Mouse (Mus musculus) embryonic facial prominence, embryonic 12.5 days (tissue): ENCODE measurements around the gene Olfr307. TPM values are rescaled to one million over a fixed set of nuclear protein-coding genes. Genes with fewer than 3 reads are reported as not detected.
"Not testable (repeated sequence)": the region's sequence is repeated elsewhere in the genome, so short reads cannot be mapped to it uniquely, and the experiment has no call there.

Source experiments
- ATAC-seq: fragments of 200-750 bp; cut with Nextera tagmentation; 2 replicates; pipeline ENCODE4 v1.8.0; 2017; ENCODE audit not compliant: insufficient number of reproducible peaks, insufficient read depth, low FRiP score, low TSS enrichment
- H3K27ac ChIP-seq: fragments of 300-500 bp; sonication (generic); 2 replicates; pipeline ENCODE4 v1.5.1; 2016; ENCODE audit warnings: mild to moderate bottlenecking
- H3K27me3 ChIP-seq: fragments of 300-500 bp; sonication (generic); 2 replicates; pipeline ENCODE4 v1.6.1; 2016; ENCODE audit warnings: mild to moderate bottlenecking, moderate library complexity
- H3K36me3 ChIP-seq: fragments of 300-500 bp; sonication (generic); 2 replicates; pipeline ENCODE4 v1.6.1; 2016; ENCODE audit warnings: mild to moderate bottlenecking
- H3K4me1 ChIP-seq: fragments of 300-500 bp; sonication (generic); 2 replicates; pipeline ENCODE4 v1.6.1; 2016
- H3K4me2 ChIP-seq: fragments of 300-500 bp; sonication (generic); replicated peaks from 2 replicates; pipeline ENCODE4 v1.6.1; 2016; ENCODE audit warnings: mild to moderate bottlenecking, moderate library complexity
- H3K4me3 ChIP-seq: fragments of 300-500 bp; sonication (generic); 2 replicates; pipeline ENCODE4 v1.5.1; 2016; ENCODE audit warnings: mild to moderate bottlenecking
- H3K9ac ChIP-seq: fragments of 300-500 bp; sonication (generic); 2 replicates; pipeline ENCODE4 v1.6.1; 2016; ENCODE audit warnings: mild to moderate bottlenecking, moderate library complexity
- H3K9me3 ChIP-seq: fragments of 300-500 bp; sonication (generic); 2 replicates; pipeline ENCODE4 v1.6.1; 2016; ENCODE audit warnings: mild to moderate bottlenecking, moderate library complexity
- WGBS: fragments of 180-500 bp; shearing (Covaris S2); methylation state at CpG from one replicate; pipeline ENCODE4 v1.1.7; 2016; 5-methylcytosine and 5-hydroxymethylcytosine counted together
- polyA plus RNA-seq: library from polyadenylated mRNA; unstranded; fragments of >200 nt; fragmentation: Nextera tagmentation; extraction: Ambion mirVana; gene quantifications from 2 replicates; pipeline ENCODE4 v1.2.1, GENCODE M21; 2016

Gene Olfr307
- polyA plus RNA-seq = not detected in 2 replicates

DNA sequence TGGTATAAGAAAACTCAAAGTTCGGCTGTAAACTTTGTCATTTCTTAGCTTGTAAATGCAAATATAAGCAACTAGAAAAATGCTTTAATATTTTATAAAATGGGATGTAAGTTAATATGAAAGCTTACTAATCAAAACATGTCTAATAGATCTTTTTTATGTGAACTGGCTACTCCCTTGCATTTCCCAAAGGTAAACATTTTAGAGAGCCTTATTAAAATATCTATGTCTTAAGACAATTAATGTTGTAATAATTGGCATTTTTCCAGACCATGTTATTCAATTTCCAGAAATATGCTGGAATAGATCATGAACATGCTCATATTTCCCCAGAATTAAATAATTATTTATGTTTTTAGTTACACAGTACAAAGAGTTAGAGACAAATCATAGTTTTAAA is at the start of gene Olfr307:
Olfr307 (minus strand) TSS at position 101 of the 400 bp plus-strand sequence.
- H3K27me3 ChIP-seq = no peaks in the 10 kb centered on the region
- no peak within 1 kb of the TSS for H3K4me2 ChIP-seq
- H3K9me3 ChIP-seq = no peaks in the 10 kb centered on the region
- no peak within 1 kb of the TSS for H3K27ac ChIP-seq
- WGBS = 75% methylated on average over 1 of the region's 1 CpGs
- ATAC-seq = no peak
- H3K4me3 ChIP-seq = no peak within 1 kb of the TSS
- no peaks in the 10 kb centered on the region for H3K4me1 ChIP-seq
- H3K9ac ChIP-seq = no peak within 1 kb of the TSS
- no peaks in the 10 kb centered on the region for H3K36me3 ChIP-seq

DNA sequence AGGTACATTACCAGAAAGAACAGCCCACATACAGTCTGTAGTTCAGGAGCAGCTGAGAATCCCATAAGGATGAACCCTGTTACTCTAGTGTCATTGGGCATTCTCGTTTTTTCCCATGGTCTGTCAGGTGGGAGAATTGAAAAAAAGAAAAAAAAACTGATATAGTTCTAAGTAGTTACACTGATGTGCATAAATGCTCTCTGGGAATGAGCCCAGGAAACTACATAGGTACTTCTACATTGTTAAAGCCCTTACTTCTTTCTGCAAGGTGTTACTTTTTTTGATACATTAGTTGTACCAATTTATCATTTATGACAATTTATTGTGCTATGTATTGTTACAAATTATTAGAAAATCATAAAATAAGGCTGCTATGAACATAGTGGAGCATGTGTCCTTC is 49.2 kb upstream of the Olfr307 start, which contains the start of gene Olfr304:
Olfr304 (minus strand) TSS at position 101 of the 400 bp plus-strand sequence.
- Histone ChIP-seq H3K4me1 (no peaks in the 10 kb centered on the region), H3K27ac (no peak within 1 kb of the TSS), H3K9ac (no peak within 1 kb of the TSS), H3K4me2 (no peak within 1 kb of the TSS), H3K9me3 (no peaks in the 10 kb centered on the region), H3K4me3 (no peak within 1 kb of the TSS), H3K27me3 (no peaks in the 10 kb centered on the region), H3K36me3 (no peaks in the 10 kb centered on the region)
- 69% methylated on average over 1 of the region's 1 CpGs for WGBS
- no peak for ATAC-seq

DNA sequence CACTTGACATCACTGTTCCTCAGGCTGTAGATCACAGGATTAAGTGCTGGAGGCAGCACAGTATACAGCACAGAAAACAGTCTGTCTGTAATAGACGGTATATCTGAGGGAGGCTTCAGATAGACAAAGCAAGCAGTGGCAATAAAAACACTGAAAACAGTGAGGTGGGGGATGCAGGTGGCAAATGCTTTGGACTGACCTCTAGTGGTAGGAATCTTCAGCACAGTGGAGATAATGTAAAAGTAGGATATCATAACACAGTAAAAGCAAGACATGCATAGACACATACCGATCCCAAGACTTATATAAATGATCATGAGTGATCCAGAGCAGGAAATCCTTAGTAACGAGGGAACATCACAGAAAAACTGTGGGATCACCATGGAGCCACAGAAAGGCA is 48.4 kb upstream of the Olfr307 start:
- ATAC-seq = no peak
- Histone ChIP-seq H3K4me2 (no peak overlapping the region), H3K27ac (no peak overlapping the region), H3K9ac (no peak overlapping the region), H3K9me3 (no peaks in the 10 kb centered on the region), H3K4me1 (no peaks in the 10 kb centered on the region), H3K27me3 (no peaks in the 10 kb centered on the region), H3K4me3 (no peak overlapping the region), H3K36me3 (no peaks in the 10 kb centered on the region)
- 73% methylated on average over 3 of the region's 3 CpGs for WGBS

DNA sequence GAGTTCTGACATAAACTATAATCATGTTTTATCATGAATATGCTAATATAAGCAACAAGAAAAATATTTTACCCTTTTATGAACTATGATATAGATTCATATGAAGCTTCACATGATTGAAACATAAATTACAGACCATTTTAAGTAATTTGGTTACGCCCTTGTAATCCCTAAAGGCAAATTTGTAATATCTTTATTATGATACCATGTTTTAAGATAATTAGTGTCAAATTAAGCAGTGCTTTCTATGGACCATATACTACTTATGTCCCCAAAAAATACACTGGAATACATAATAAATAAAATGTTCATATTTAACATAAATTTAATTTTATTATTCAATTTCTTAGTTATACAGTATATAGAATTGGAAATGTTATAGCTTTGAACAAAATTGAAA is 29.4 kb upstream of the Olfr307 start, which contains the start of gene Olfr305:
Olfr305 (minus strand) TSS at position 101 of the 400 bp plus-strand sequence.
- H3K4me3 ChIP-seq = no peak within 1 kb of the TSS
- no peak within 1 kb of the TSS for H3K4me2 ChIP-seq
- no peaks in the 10 kb centered on the region for H3K9me3 ChIP-seq
- H3K9ac ChIP-seq = no peak within 1 kb of the TSS
- H3K27ac ChIP-seq = no peak within 1 kb of the TSS
- H3K27me3 ChIP-seq = no peaks in the 10 kb centered on the region
- no peaks in the 10 kb centered on the region for H3K4me1 ChIP-seq
- ATAC-seq = no peak
- no peaks in the 10 kb centered on the region for H3K36me3 ChIP-seq
- 79% methylated on average over 1 of the region's 1 CpGs for WGBS

DNA sequence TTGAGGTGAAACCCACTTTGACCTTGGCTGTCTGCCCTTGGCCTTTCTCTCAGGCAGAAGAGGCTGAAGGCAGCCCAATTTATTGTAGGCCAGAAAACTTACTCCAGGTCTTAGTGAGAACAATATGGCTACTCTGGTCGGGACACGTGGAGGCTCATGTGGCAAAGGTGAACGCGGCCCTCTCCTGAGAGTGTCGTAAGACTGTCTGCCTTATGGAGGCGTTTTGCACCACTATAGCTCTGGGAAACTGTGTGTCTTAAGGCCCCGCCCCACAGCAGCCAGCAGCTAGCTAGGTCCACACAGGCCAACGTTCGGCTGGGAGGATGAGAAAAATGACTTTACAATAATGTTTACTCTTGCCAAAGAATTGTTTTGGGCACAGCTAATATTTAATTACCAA is 8.9 kb upstream of the Olfr307 start:
- not testable (repeated sequence) for ATAC-seq, H3K36me3 ChIP-seq, H3K27ac ChIP-seq, H3K9me3 ChIP-seq, H3K27me3 ChIP-seq, H3K4me1 ChIP-seq, H3K9ac ChIP-seq, H3K4me3 ChIP-seq, H3K4me2 ChIP-seq
- 91% methylated on average over 9 of the region's 9 CpGs for WGBS

DNA sequence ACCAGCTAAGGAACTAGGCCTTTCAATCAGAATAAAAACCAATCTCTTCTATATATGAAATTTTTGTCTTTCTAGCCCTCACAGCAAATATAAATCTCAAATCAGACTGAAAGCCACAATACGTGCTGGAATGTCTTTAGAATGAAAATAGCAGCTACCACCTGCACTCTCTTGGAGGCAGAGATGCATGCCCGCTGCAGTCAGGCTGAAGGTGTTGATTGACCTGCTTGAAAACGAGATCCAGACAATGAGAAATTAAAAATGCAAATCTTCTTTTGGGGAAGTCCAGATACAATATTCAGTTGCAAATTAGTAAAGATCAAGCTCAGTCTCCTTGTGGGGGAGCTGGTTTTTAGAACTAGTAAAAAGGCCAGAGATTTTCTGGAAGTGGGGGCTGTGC is 6.9 kb upstream of the Olfr307 start:
- H3K4me1 ChIP-seq = no peaks in the 10 kb centered on the region
- H3K4me2 ChIP-seq = no peak overlapping the region
- H3K9ac ChIP-seq = no peak overlapping the region
- H3K27me3 ChIP-seq = no peaks in the 10 kb centered on the region
- no peaks in the 10 kb centered on the region for H3K36me3 ChIP-seq
- no peak overlapping the region for H3K27ac ChIP-seq
- 72% methylated on average over 3 of the region's 3 CpGs for WGBS
- ATAC-seq = no peak
- no peaks in the 10 kb centered on the region for H3K9me3 ChIP-seq
- no peak overlapping the region for H3K4me3 ChIP-seq

DNA sequence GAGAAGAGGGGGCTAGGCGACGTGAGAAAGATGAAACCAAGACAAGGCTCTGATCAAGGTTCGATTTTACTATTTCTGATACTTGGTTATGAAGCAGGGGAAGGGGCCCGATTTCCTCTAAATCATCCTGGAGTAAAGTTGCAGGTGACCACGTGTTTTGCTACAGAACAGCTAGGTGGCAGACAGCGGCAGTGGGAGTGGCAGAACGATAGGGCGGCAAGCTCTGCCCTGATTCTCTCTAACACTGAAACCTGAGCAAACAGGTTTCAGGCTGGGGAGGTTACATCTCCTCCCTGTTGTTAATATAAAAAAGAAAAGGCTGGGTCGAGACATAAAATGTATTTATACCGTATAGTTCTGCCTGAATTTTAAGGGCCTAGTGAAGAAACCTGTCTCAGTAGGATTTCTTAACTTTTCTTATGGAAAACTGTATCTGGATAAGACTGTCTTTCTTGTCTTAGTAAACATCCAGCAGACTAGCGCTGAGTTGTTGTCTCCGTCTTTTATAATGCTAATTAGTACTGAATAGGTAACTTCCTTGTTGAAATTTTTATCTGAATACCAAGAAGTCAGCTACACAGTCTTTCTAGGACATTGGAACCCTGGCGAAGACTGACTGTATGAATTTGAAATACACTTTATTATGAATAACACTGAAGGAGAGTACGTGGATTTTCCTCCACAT is 5.6 kb upstream of the Olfr307 start:
- Histone ChIP-seq H3K4me1 (no peaks in the 10 kb centered on the region), H3K27me3 (no peaks in the 10 kb centered on the region), H3K36me3 (no peaks in the 10 kb centered on the region), H3K9me3 (no peaks in the 10 kb centered on the region), H3K4me2 (no peak overlapping the region), H3K9ac (no peak overlapping the region), H3K27ac (no peak overlapping the region), H3K4me3 (no peak overlapping the region)
- 76% methylated on average over 14 of the region's 14 CpGs for WGBS
- no peak for ATAC-seq

DNA sequence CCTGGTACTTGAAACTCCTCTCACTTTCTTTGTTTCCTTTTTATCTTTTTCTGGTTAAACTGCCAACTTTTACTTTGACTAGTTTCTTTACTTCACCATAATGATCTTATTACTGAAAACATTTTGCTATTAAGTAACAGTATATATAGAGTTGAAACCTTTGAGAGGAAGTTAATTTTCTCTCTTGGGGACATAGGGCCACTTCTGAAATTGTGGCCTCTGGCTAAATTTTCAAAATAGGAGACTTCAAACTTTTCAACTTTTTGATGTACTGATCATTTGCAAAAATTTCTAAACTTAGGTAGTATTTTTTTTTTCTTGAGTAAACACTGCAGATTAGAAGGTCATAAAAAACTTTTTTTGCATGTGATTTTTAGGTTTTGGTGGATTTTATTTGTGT is 11.9 kb downstream of the Olfr307 start, which contains the start of gene Olfr308:
Olfr308 (minus strand) TSS at position 101 of the 400 bp plus-strand sequence.
- Histone ChIP-seq H3K4me3 (no peak within 1 kb of the TSS), H3K9ac (no peak within 1 kb of the TSS), H3K27me3 (no peaks in the 10 kb centered on the region), H3K4me1 (no peaks in the 10 kb centered on the region), H3K27ac (no peak within 1 kb of the TSS), H3K9me3 (no peaks in the 10 kb centered on the region), H3K4me2 (no peak within 1 kb of the TSS), H3K36me3 (no peaks in the 10 kb centered on the region)
- no peak for ATAC-seq

DNA sequence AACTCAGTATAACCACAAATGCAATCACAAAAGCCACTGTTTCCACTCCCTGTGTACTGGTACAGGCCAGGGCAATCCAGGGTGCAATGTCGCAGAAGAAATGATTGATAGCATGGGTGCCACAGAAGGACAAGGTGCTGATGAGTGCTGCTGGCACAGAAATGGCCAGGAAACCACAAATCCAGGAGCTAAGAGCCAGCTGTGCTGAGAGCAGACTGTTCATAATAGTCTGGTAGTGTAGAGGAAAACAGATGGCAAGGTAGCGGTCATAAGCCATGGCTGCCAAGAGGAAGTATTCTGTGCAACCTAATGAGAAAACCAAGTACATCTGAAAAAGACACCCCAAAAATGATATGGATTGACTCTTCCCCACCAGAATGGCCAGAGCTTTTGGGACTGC is 16.1 kb downstream of the Olfr307 start:
- no peaks in the 10 kb centered on the region for H3K36me3 ChIP-seq
- no peaks in the 10 kb centered on the region for H3K4me1 ChIP-seq
- H3K4me2 ChIP-seq = no peak overlapping the region
- H3K27me3 ChIP-seq = no peaks in the 10 kb centered on the region
- 95% methylated on average over 2 of the region's 2 CpGs for WGBS
- H3K9me3 ChIP-seq = no peaks in the 10 kb centered on the region
- no peak for ATAC-seq
- no peak overlapping the region for H3K9ac ChIP-seq
- H3K27ac ChIP-seq = no peak overlapping the region
- H3K4me3 ChIP-seq = no peak overlapping the region

DNA sequence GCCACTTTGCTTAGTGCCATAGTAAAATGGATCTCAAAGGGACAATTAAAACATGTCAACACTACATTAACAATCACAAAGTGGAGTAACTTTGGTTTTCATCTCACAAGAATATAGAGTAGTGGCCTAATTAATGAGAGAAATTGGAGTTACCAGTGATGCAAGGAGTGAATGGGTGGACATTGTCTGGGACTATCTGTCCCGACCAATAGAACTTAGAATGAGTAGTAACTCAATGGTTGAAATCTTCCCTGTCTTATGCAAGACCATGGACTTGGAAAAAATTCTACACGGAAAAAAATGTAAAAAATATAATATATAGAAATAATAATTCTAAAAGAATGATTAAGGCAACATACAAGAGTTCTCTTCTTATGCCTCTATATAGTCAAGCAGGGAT is 23.8 kb downstream of the Olfr307 start, which contains the start of gene Olfr309:
Olfr309 (minus strand) TSS at position 101 of the 400 bp plus-strand sequence.
- no peaks in the 10 kb centered on the region for H3K36me3 ChIP-seq
- H3K27me3 ChIP-seq = no peaks in the 10 kb centered on the region
- ATAC-seq = no peak
- H3K9me3 ChIP-seq = no peaks in the 10 kb centered on the region
- 70% methylated on average over 2 of the region's 2 CpGs for WGBS
- H3K9ac ChIP-seq = no peak within 1 kb of the TSS
- H3K4me1 ChIP-seq = no peaks in the 10 kb centered on the region
- H3K27ac ChIP-seq = no peak within 1 kb of the TSS
- no peak within 1 kb of the TSS for H3K4me3 ChIP-seq
- no peak within 1 kb of the TSS for H3K4me2 ChIP-seq
